Mouse (Mus musculus): ENCODE measurements around the gene Rxra. TPM values are rescaled to one million over a fixed set of nuclear protein-coding genes. Genes with fewer than 3 reads are reported as not detected.

The Rxra gene
- polyA plus RNA-seq, 1 experiment: 107 TPM

GRCm38 (mm10) chr2:27724729-27725316 lies 48.6 kb downstream of the Rxra start:
- no peak for TF ChIP-seq POLR2A (IDR thresholded peaks at IDR 0.05; ENCODE audit: low read depth, low read length)
- TF ChIP-seq CTCF (conservative IDR thresholded peaks at IDR 0.05; ENCODE audit: insufficient read depth, insufficient read length, low read depth, low read length): no peak
- Histone ChIP-seq H3K4me1 (ENCODE audit: control insufficient read depth, insufficient read depth, low read length) (0 out of 2 replicates have a peak, but pooled peaks cover 8% of the 10 kb centered on the region), H3K4me3 (ENCODE audit: insufficient read depth, low read depth, low read length) (no peak overlapping the region), H3K27ac (ENCODE audit: insufficient read depth, low read depth, low read length) (no peak overlapping the region), H3K36me3 (ENCODE audit: control insufficient read depth, insufficient read depth, low read length) (no peaks in the 10 kb centered on the region), H3K27me3 (replicated peaks; ENCODE audit: control insufficient read depth, insufficient read depth, low read length) (no peaks in the 10 kb centered on the region)
- DNase-seq: no peak
- WGBS: 85% methylated on average over 9 of the region's 9 CpGs

- Histone ChIP-seq H3K27me3 (replicated peaks; ENCODE audit: control insufficient read depth, insufficient read depth, low read length) (no peaks in the 10 kb centered on the region), H3K27ac (ENCODE audit: insufficient read depth, low read depth, low read length) (no peak overlapping the region), H3K4me3 (ENCODE audit: insufficient read depth, low read depth, low read length) (no peak overlapping the region), H3K4me1 (ENCODE audit: control insufficient read depth, insufficient read depth, low read length) (peaks cover 11% of the 10 kb centered on the region; the same call in 1 of the 2 replicates), H3K36me3 (ENCODE audit: control insufficient read depth, insufficient read depth, low read length) (no peaks in the 10 kb centered on the region)
- no peak for TF ChIP-seq POLR2A (IDR thresholded peaks at IDR 0.05; ENCODE audit: low read depth, low read length)
- no peak for TF ChIP-seq CTCF (conservative IDR thresholded peaks at IDR 0.05; ENCODE audit: insufficient read depth, insufficient read length, low read depth, low read length)
- 63% methylated on average over 14 of the region's 14 CpGs for WGBS
- DNase-seq: no peak
These were observed 52.0 kb downstream of the Rxra start for GRCm38 (mm10) chr2:27727994-27728854.

GRCm38 (mm10) chr2:27729009-27729408 lies 52.8 kb downstream of the Rxra start:
- Histone ChIP-seq H3K27ac (ENCODE audit: insufficient read depth, low read depth, low read length) (no peak overlapping the region), H3K4me3 (ENCODE audit: insufficient read depth, low read depth, low read length) (no peak overlapping the region), H3K4me1 (ENCODE audit: control insufficient read depth, insufficient read depth, low read length) (peaks cover 16% of the 10 kb centered on the region), H3K36me3 (ENCODE audit: control insufficient read depth, insufficient read depth, low read length) (no peaks in the 10 kb centered on the region), H3K27me3 (replicated peaks; ENCODE audit: control insufficient read depth, insufficient read depth, low read length) (no peaks in the 10 kb centered on the region)
- DNase-seq: no peak
- TF ChIP-seq POLR2A (IDR thresholded peaks at IDR 0.05; ENCODE audit: low read depth, low read length) (no peak), CTCF (conservative IDR thresholded peaks at IDR 0.05; ENCODE audit: insufficient read depth, insufficient read length, low read depth, low read length) (no peak)
- WGBS: 72% methylated on average over 4 of the region's 4 CpGs

- no peak overlapping the region for H3K4me3 ChIP-seq (ENCODE audit: insufficient read depth, low read depth, low read length)
- H3K27ac ChIP-seq (ENCODE audit: insufficient read depth, low read depth, low read length): no peak overlapping the region
- 67% methylated on average over 13 of the region's 13 CpGs for WGBS
- TF ChIP-seq CTCF (conservative IDR thresholded peaks at IDR 0.05; ENCODE audit: insufficient read depth, insufficient read length, low read depth, low read length): peak; percentile 63
- TF ChIP-seq POLR2A (IDR thresholded peaks at IDR 0.05; ENCODE audit: low read depth, low read length): no peak
- H3K4me1 ChIP-seq (ENCODE audit: control insufficient read depth, insufficient read depth, low read length): peaks cover 24% of the 10 kb centered on the region
- no peaks in the 10 kb centered on the region for H3K27me3 ChIP-seq (replicated peaks; ENCODE audit: control insufficient read depth, insufficient read depth, low read length)
- peak; percentile 67 for DNase-seq
- no peaks in the 10 kb centered on the region for H3K36me3 ChIP-seq (ENCODE audit: control insufficient read depth, insufficient read depth, low read length)
These were observed 54.0 kb downstream of the Rxra start for GRCm38 (mm10) chr2:27730002-27730905.

GRCm38 (mm10) chr2:27733021-27733420 lies 56.8 kb downstream of the Rxra start:
- peaks cover 25% of the 10 kb centered on the region for H3K4me1 ChIP-seq (ENCODE audit: control insufficient read depth, insufficient read depth, low read length)
- H3K27ac ChIP-seq (ENCODE audit: insufficient read depth, low read depth, low read length): no peak overlapping the region
- no peak for TF ChIP-seq CTCF (conservative IDR thresholded peaks at IDR 0.05; ENCODE audit: insufficient read depth, insufficient read length, low read depth, low read length)
- TF ChIP-seq POLR2A (IDR thresholded peaks at IDR 0.05; ENCODE audit: low read depth, low read length): no peak
- H3K4me3 ChIP-seq (ENCODE audit: insufficient read depth, low read depth, low read length): no peak overlapping the region
- WGBS: 38% methylated on average over 2 of the region's 2 CpGs
- no peak for DNase-seq
- H3K27me3 ChIP-seq (replicated peaks; ENCODE audit: control insufficient read depth, insufficient read depth, low read length): no peaks in the 10 kb centered on the region
- no peaks in the 10 kb centered on the region; the same call in 1 of the 2 replicates for H3K36me3 ChIP-seq (ENCODE audit: control insufficient read depth, insufficient read depth, low read length)

- Histone ChIP-seq H3K4me3 (ENCODE audit: insufficient read depth, low read depth, low read length) (no peak overlapping the region), H3K36me3 (ENCODE audit: control insufficient read depth, insufficient read depth, low read length) (no peaks in the 10 kb centered on the region; the same call in 1 of the 2 replicates), H3K4me1 (ENCODE audit: control insufficient read depth, insufficient read depth, low read length) (peaks cover 28% of the 10 kb centered on the region), H3K27me3 (replicated peaks; ENCODE audit: control insufficient read depth, insufficient read depth, low read length) (no peaks in the 10 kb centered on the region), H3K27ac (ENCODE audit: insufficient read depth, low read depth, low read length) (no peak overlapping the region; the same call in 1 of the 2 replicates)
- TF ChIP-seq POLR2A (IDR thresholded peaks at IDR 0.05; ENCODE audit: low read depth, low read length) (no peak), CTCF (conservative IDR thresholded peaks at IDR 0.05; ENCODE audit: insufficient read depth, insufficient read length, low read depth, low read length) (no peak)
- WGBS: 10% methylated on average over 1 of the region's 1 CpGs
- peak; percentile 72 for DNase-seq
These were observed 58.1 kb downstream of the Rxra start for GRCm38 (mm10) chr2:27734328-27734727.

Data from kidney, adult 2 months (tissue).